Mouse (Mus musculus): ENCODE results near the gene Psmd13.

DNA sequence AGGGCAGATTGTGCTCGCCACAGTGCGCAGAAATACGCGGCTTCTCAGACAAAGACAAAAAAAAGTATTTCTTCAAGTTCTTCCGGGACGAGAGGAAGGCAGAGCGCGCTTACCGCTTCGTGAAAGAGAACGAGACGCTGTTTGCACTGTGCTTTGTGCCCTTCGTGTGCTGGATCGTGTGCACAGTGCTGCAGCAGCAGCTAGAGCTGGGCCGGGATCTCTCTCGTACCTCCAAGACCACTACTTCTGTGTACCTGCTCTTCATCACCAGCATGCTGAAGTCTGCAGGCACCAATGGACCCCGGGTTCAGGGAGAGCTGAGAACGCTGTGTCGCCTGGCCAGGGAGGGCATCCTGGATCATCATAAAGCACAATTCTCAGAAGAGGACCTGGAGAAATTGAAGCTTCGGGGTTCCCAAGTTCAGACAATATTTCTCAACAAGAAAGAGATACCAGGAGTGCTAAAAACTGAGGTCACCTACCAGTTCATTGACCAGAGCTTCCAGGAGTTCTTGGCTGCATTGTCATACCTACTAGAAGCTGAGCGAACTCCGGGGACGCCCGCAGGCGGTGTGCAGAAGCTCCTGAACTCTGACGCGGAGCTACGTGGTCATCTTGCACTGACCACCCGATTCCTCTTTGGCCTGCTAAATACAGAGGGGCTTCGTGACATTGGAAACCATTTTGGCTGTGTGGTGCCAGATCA is 41.5 kb downstream of the Psmd13 start:
- TF ChIP-seq POLR2A (IDR thresholded peaks at IDR 0.05; ENCODE audit: insufficient read length, low read depth) (no peak), E2F4 (IDR thresholded peaks at IDR 0.05; ENCODE audit: insufficient read depth) (no peak), MAX (IDR thresholded peaks at IDR 0.05; ENCODE audit: low read depth) (no peak), REST (IDR thresholded peaks at IDR 0.05; ENCODE audit: insufficient read depth, insufficient read length) (no peak), TCF3 (IDR thresholded peaks at IDR 0.05; ENCODE audit: insufficient read length, low read depth) (no peak), MYOD1 (IDR thresholded peaks at IDR 0.05; ENCODE audit: control insufficient read depth in 1 of 3, insufficient read length in 2 of 3, low read depth in 2 of 3) (no peak), USF1 (IDR thresholded peaks at IDR 0.05; ENCODE audit: low read depth) (no peak), MYOG (IDR thresholded peaks at IDR 0.05; ENCODE audit: control insufficient read depth in 1 of 3, insufficient read depth in 1 of 3, insufficient read length in 2 of 3, low read depth in 2 of 3) (no peak)

Measured in myocyte (in vitro differentiated cells).